Mouse (Mus musculus): Measurements from ENCODE around the gene Tbca.

The Tbca gene

GRCm38 (mm10) chr13:94849351-94849750, 60.6 kb downstream of the Tbca start:
- DNase-seq (ENCODE audit: low spot score): no peak

DNA sequence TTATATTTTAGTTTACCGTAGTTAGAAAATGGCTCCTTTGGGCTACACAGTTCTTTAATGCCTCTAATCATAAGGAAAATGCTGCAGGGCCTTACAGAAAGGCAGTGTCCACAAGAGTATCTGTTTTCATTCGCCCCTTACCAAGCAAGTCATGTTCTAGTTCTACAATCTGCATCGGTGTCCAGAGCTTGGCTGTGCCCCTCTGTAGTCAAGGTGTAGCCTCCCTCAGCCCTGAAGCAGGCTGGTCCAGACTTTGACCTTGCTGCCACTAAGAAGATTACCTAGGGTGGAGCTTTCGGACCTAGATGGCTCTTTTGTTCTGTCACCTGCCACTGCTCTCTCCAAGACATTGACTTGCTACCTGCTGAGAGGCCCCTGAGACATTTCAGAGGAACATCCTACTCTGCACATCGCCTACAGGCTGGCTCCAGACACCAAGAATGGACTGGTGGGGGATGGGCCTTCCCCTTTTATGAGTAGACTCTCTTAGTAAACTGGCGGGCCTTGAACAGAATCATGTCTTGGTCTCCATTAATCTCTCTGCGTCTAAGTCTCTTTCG, 69.4 kb downstream of the Tbca start:
- DNase-seq (ENCODE audit: low spot score): no peak

DNA sequence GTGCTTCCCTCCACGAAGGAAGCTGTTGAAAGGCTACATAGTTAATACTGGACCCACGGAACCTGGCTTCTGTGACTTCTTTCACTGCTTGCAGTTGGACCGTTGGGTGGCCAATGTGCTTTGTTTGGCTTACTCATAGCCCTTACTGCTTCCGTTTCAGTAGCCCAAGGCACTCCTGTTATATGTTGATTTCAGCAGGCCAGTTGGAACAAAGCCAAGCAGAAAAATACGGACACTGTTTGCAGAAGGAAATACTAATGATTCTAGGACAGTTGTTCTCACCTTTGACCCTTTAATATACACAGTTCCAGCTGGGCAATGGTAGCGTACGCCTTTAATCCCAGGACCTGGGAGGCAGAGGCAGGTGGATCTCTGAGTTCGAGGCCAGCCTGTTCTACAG, 70.5 kb downstream of the Tbca start:
- DNase-seq (ENCODE audit: low spot score): no peak

- no peak for DNase-seq (ENCODE audit: low spot score)
These were observed 74.0 kb downstream of the Tbca start for GRCm38 (mm10) chr13:94862491-94863230.

GRCm38 (mm10) chr13:94866906-94867305, 78.2 kb downstream of the Tbca start:
- DNase-seq (ENCODE audit: low spot score): no peak

- no peak for DNase-seq (ENCODE audit: low spot score)
These were observed 79.1 kb downstream of the Tbca start for GRCm38 (mm10) chr13:94867772-94868171.

DNA sequence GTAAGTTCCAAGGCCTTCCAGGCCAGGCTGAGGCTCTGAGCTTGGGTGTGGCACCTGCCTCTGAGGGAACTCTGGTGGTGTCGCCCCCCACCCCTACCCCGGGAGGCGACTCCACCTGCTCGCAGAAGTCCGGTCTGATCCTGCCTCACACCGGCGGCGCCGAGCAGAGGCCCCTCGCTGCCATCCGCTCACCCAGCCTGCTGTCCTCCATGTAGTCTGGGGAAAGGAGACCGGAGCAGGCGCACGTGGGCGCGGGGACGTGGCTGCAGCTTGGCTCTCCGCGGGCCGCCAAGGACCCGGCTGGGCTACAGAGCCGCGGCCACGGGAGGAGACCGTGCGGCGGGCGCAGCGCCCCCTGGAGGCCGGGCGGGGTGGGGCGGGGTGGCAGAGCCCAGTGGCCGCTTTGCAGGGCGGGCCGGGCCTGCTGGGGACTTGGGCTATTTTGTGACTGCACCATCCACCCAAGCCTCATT, 79.8 kb downstream of the Tbca start:
- no peak for DNase-seq (ENCODE audit: low spot score)

DNA sequence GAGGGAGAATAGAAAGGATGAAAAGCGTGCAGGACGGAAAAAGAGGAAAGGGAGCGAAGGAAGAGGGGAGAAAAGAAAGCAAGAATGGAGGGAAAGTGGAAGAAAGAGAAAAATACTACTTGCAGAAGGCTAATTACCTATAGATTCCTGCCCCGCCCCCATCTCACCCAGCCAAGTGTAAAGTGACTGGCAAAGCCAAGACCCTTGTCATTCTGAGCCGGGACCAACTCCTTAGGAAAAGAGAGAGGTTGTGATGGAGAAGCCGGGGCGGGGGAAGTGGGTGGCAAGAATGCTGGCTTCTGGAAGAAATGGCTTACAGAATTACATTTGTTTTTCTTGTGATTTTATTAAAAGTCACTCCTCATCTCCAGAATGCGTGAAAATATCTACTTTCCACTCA, 80.8 kb downstream of the Tbca start:
- DNase-seq (ENCODE audit: low spot score): no peak

- no peak for DNase-seq (ENCODE audit: low spot score)
These were observed 81.4 kb downstream of the Tbca start for GRCm38 (mm10) chr13:94870071-94870460.

DNA sequence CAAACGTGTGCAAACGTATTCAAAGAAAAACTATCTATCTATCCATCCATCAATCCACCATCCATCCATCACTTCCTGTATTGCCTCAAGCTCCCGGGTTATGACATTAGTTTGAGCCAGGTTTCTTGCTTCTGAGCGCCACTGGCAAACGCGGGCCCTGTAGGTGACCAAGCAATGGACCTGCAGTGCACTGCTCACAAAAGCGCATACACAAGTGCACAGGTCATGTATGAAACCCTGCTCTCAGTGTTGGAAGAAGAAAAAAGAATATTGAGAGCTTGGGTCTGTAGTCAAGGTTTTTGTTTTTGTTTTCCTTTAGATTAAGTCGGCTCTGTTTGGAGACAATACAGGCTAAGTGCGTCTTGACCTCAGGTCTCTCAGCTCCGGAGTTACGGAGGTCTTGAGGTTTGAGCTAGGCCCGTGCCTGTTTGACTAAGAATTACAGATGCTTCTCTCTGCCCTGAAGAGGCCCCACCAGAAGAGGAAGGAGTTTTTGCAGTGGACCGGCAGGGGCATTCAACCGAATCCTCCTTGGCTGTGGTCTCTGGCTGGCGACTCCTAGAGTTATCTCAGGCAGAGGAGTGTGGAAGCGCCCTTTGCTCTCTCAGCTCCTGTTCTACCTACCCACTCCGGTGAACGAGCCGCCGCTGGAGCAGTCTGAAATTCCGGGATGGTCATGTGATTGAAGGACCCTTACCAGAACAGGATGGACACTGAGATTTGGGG, 81.9 kb downstream of the Tbca start:
- DNase-seq (ENCODE audit: low spot score): no peak

GRCm38 (mm10) chr13:94871806-94872320, 83.2 kb downstream of the Tbca start:
- DNase-seq (ENCODE audit: low spot score): no peak

GRCm38 (mm10) chr13:94872439-94872838, 83.7 kb downstream of the Tbca start:
- no peak for DNase-seq (ENCODE audit: low spot score)

DNA sequence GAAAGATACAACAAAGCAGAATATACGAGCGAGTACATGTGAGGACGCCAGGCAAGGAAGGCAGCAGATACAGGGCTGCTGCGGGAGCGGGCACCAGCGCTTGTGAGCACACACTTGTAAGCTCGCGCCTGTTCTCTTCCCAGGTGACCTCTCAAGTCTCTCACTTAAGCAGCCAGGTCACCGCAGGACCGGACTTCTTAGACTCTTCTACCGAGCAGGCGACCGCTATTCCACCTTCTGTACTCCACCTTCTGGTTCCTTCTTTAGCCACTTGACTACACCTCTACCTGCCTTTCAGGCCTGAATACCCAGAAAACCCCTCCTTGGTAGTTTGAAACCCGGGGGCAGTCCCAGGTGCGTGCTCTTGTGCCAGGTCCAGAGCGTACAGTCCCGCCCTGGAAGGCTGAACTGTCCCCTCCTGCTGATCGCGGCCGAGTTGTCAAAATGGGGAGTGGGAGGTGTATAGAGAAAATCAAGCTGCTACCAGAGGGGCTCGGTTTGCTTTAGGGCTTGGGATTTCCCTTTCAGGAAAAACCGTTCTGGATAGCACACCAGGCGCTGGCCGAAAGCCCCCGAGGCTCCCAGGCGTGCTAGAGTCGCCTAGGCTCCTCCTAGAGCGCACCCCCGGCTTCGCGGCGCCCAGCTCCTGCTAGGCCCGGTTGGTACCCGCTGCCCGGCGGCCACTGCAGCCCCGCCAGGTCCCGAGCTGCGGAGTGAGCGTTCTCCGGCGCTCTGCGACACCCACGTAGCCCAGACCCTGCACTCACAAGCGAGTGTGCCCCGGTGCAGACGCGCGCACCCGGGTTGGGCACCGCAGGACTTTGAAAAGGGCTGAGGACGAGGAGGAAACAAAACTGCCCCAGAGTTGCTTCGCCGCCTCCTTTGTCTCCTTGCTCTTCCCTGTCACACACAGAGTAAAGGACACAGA, 84.7 kb downstream of the Tbca start:
- no peak for DNase-seq (ENCODE audit: low spot score)

DNA sequence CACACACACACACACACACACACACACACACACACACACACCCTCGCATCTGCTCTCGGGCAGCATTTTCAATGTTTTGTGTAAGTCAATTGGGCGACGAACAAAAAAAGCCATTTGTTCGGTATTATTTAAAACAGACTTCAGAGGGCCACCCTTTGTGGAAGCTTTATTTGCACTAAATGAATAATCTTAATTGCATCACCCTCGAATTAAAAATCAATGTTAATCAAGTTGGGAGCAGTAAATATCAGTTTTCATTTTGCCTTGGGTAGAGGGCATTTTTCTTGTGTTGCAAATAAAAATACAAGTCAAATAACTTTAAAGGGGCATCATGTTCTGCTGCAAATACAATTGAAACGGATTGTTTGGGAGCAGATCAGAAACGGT, 85.3 kb downstream of the Tbca start:
- DNase-seq (ENCODE audit: low spot score): no peak

- DNase-seq (ENCODE audit: low spot score): no peak
These were observed 86.1 kb downstream of the Tbca start for GRCm38 (mm10) chr13:94874656-94875395.

DNA sequence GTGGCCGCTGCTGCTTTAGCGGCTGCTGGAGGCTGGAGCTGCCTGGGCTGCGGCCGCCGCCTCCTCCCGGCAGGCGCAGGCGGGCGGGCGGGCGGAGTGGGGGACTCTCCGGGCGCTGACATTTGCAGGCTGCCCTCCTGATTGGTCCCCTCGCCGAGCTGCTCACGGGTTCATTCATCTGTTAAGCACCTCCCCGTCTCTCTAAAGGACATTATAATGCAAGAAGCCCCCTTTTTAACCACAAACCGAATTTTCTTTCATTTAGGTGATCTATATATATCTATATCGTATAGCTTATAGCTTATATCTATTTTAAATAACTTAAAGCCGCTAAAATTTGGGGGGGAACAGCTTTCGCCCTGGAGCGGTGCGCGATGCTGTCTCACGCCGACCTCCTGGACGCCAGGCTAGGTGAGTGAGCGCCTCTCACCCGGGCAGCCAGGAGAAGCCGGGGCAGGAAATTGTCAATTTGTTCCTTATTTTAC, 86.7 kb downstream of the Tbca start, which contains the start of gene Otp:
Gene Otp (plus strand): TSS at position 207 of the 485 bp plus-strand sequence.
- DNase-seq (ENCODE audit: low spot score): no peak

DNA sequence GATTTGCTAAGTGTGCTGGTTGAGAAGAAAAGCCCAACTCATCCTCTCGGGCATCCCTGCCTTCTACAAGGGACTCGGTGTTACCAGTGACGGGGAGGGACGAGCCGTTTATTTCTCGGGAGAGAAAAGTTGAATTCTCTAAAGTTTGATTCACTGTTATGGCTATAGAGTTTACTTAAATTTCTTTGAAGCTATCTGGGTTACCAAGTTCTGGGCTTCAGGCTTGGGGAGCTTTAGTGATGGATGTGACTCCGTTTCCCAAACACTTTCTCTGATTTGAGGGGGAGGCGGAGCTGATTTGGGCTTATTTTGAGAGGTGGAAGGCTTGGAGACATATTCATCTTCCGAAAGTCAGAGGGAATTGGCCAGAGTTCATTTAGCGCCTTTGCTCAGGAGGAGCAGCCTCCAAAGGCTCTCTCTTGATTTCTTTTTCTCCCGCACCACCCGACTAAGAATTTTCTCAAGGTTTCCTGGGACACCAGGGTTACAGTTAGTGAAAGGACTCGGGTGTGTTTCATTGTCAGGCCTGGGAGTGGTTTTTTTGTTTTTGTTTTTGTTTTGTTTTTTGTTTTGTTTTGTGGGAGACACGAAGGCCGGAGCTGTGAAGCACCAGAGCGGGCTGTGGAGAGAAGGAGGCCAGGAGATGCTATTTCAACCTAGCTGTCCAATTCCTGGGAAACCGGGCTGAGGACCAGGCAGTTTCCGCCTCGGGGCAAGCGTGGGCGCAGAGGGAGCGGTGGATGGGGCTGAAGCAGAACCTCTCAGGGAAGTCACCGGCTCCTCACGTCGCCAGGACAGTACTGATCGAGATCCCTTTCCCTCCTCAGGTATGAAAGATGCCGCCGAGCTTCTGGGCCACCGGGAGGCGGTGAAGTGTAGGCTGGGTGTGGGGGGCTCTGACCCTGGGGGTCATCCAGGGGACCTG, 87.8 kb downstream of the Tbca start:
- DNase-seq (ENCODE audit: low spot score): no peak

DNA sequence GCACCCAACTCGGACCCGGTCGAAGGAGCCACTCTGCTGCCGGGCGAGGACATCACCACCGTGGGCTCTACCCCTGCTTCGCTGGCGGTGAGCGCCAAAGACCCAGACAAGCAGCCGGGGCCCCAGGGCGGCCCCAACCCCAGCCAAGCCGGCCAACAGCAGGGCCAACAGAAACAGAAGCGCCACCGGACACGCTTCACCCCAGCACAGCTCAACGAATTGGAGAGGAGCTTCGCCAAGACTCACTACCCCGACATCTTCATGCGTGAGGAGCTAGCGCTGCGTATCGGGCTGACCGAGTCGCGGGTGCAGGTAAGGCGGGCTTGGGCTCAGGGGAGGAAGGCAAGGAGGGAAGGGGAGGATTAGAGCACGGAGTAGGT, 88.5 kb downstream of the Tbca start:
- no peak for DNase-seq (ENCODE audit: low spot score)

DNA sequence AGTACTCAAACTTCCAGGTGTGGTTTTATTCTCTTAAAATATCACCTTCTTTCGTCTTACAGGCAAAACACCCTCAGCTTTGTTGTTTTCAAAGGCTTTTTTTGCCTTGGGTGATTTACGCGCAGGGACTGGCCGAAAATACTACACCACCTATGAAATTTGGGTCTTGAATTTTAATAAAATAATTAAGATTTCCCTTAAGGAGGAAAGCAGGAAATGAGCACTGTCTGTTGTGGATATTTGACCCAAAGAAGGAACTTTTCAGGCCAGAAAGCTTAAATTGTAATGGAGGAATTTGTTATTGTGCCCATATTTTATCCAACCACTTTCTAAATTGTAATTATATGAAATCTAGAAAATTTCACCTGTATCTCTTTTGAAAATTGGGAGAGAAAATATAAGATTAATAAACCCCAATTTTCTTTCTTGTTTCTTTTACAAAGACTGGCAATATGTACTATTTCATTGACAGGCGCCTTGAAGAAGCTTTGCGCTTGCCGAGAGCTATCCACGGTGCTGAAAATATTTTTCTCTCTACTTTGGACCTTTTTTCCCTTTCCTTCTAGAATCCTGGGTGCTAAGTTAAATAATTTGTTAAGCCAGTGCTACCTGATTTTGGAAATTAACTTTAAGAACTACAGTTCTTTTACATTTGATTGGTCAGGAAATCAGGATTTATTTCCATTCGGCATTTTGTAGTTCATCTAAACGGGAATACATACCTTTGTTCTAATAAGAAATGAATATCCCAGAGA, 89.5 kb downstream of the Tbca start:
- no peak for DNase-seq (ENCODE audit: low spot score)

Measured in urinary bladder, postnatal 10 days (tissue).